In genomic region chr12:85474298-85475231, GRCm38 (mm10) we compare ENCODE assay signal across 8 mouse cellular contexts. TPM values are rescaled to one million over a fixed set of nuclear protein-coding genes. Genes with fewer than 3 reads are reported as not detected.
A peak's percentile ranks its signal among the peaks of the same experiment; 100 is the strongest.
DNase-seq lines count a peak whose midpoint lies in the region; ATAC-seq and TF ChIP-seq lines count a peak whose summit lies in the region.

No protein-coding gene starts in this region.

- TF ChIP-seq CTCF in ES-Bruce4 (IDR thresholded peaks at IDR 0.05; ENCODE audit: low read depth, low read length), result no peak
- TF ChIP-seq CTCF in bone marrow macrophage, adult 2 months (IDR thresholded peaks at IDR 0.05; ENCODE audit: low read depth, low read length), result no peak

- H3K4me1 ChIP-seq in ES-Bruce4 (ENCODE audit: control insufficient read depth, insufficient read depth, low read length), result peaks cover 3% of the 10 kb centered on the region
- peaks cover 21% of the 10 kb centered on the region for H3K4me1 ChIP-seq in bone marrow macrophage, adult 2 months (ENCODE audit: control insufficient read depth, insufficient read depth, low read length)
- H3K4me1 ChIP-seq in forebrain, embryonic 10.5 days, result peaks cover 56% of the 10 kb centered on the region
- peaks cover 27% of the 10 kb centered on the region for H3K4me1 ChIP-seq in lung, embryonic 16.5 days (replicated peaks; ENCODE audit: control insufficient read depth, insufficient read depth, low read length)

- H3K9me3 ChIP-seq in ES-Bruce4 (replicated peaks; ENCODE audit: control insufficient read depth, insufficient read depth, low read length, poor library complexity, severe bottlenecking), result no peaks in the 10 kb centered on the region
- no peaks in the 10 kb centered on the region for H3K9me3 ChIP-seq in forebrain, embryonic 10.5 days
- no peaks in the 10 kb centered on the region for H3K9me3 ChIP-seq in lung, embryonic 16.5 days (ENCODE audit: control insufficient read depth, low read length)

- H3K36me3 ChIP-seq in ES-Bruce4 (ENCODE audit: control insufficient read depth, insufficient read depth, low read length, poor library complexity, severe bottlenecking), result no peaks in the 10 kb centered on the region
- no peaks in the 10 kb centered on the region for H3K36me3 ChIP-seq in forebrain, embryonic 10.5 days (replicated peaks)
- no peaks in the 10 kb centered on the region for H3K36me3 ChIP-seq in lung, embryonic 16.5 days (ENCODE audit: control insufficient read depth, insufficient read depth, low read length)

- intact Hi-C loops in heart, postnatal 14 days (cut with DNase I), result loop anchor here (1.0 to 5.0 kb wide), 2 partner anchors 19 to 37 kb away; no protein-coding TSS in a partner anchor

- peaks cover 7% of the 10 kb centered on the region for H3K27me3 ChIP-seq in ES-Bruce4 (ENCODE audit: control insufficient read depth, insufficient read depth, low read length, poor library complexity, severe bottlenecking)
- H3K27me3 ChIP-seq in forebrain, embryonic 10.5 days (ENCODE audit: poor library complexity, severe bottlenecking), result peaks cover 76% of the 10 kb centered on the region
- peaks cover 18% of the 10 kb centered on the region for H3K27me3 ChIP-seq in lung, embryonic 16.5 days (ENCODE audit: control insufficient read depth, insufficient read depth, low read depth, low read length)

- peak; percentile 70 for DNase-seq in forebrain, embryonic 10.5 days (ENCODE audit: extremely low spot score, low spot score)
- DNase-seq in heart, postnatal 14 days, result peak; percentile 54 to 63
- peak; percentile 62 to 68 for DNase-seq in layer of hippocampus, postnatal 10 days (ENCODE audit: low spot score in 2 of 2)
- DNase-seq in retina, embryonic 14.5 days (ENCODE audit: low spot score), result peak; percentile 58
- no peak for DNase-seq in Muller cell, postnatal 12 days (ENCODE audit: inconsistent ontology term)

- H3K4me2 ChIP-seq in lung, embryonic 16.5 days (ENCODE audit: low read depth, low read length), result peak overlapping the region; percentile 89

- no peak for TF ChIP-seq POLR2A in ES-Bruce4 (IDR thresholded peaks at IDR 0.05; ENCODE audit: insufficient read depth, low read length)
- no peak for TF ChIP-seq POLR2A in bone marrow macrophage, adult 2 months (IDR thresholded peaks at IDR 0.05; ENCODE audit: borderline replicate concordance, low read depth, low read length)

- peak overlapping the region; percentile 56 for H3K4me3 ChIP-seq in ES-Bruce4 (ENCODE audit: low read depth, low read length)
- peak overlapping the region; percentile 75 for H3K4me3 ChIP-seq in bone marrow macrophage, adult 2 months (ENCODE audit: insufficient read depth, low read length)
- H3K4me3 ChIP-seq in forebrain, embryonic 10.5 days, result peak overlapping the region; percentile 59
- H3K4me3 ChIP-seq in lung, embryonic 16.5 days (ENCODE audit: low read length), result peak overlapping the region; percentile 57

- WGBS in forebrain, embryonic 10.5 days, result under 1% methylated on average over 49 of the region's 49 CpGs
- WGBS in lung, embryonic 16.5 days, result under 1% methylated on average over 49 of the region's 49 CpGs

- no peak overlapping the region for H3K27ac ChIP-seq in ES-Bruce4 (ENCODE audit: insufficient read depth, low read length)
- no peak overlapping the region for H3K27ac ChIP-seq in bone marrow macrophage, adult 2 months (ENCODE audit: insufficient read depth, low read depth, low read length)
- H3K27ac ChIP-seq in forebrain, embryonic 10.5 days, result peak overlapping the region; percentile 87; the same call in 1 of the 2 replicates
- peak overlapping the region; percentile 53 for H3K27ac ChIP-seq in lung, embryonic 16.5 days (ENCODE audit: low read length)

- peak; percentile 15; the same call in 1 of the 2 replicates for ATAC-seq in lung, embryonic 16.5 days (ENCODE audit: low read depth)

- H3K9ac ChIP-seq in ES-Bruce4 (ENCODE audit: low read depth, poor library complexity, severe bottlenecking), result peak overlapping the region; percentile 23
- H3K9ac ChIP-seq in lung, embryonic 16.5 days (ENCODE audit: low read length), result peak overlapping the region; percentile 71

- no peak for TF ChIP-seq EP300 in ES-Bruce4 (IDR thresholded peaks at IDR 0.05; ENCODE audit: insufficient read depth, low read depth, low read length)

RNA-seq across cellular contexts. Expression of gene Fos, which starts 0.9 kb away (rescaled TPM):
- polyA plus RNA-seq in ES-Bruce4 (2011; ENCODE audit: insufficient read depth, insufficient read length, low read depth, missing spikeins), result 4.8 and 7.3 TPM in 2 replicates
- 64.0 and 65.2 TPM in 2 replicates for polyA plus RNA-seq in bone marrow macrophage, adult 2 months (2012; ENCODE audit: insufficient read depth, insufficient read length, missing spikeins)
- 0.34 and 1.2 TPM in 2 replicates for polyA plus RNA-seq in forebrain, embryonic 10.5 days (2016; fragmentation: Nextera tagmentation; extraction: Ambion mirVana)
- total RNA-seq in heart, postnatal 14 days (2021), result 1 to 10 TPM; 4.3 to 5.0 TPM
- total RNA-seq in layer of hippocampus, postnatal 10 days (2021), result 1 to 10 TPM; 8.2 to 9.3 TPM
- 6.8 and 7.9 TPM in 2 replicates for polyA plus RNA-seq in lung, embryonic 16.5 days (2015; fragmentation: Nextera tagmentation; extraction: Ambion mirVana)

Comparison
In these comparisons a context has a peak if more than half of its experiments do, and no peak if none do; other contexts are left out.
1. H3K27ac ChIP-seq: peak in forebrain, embryonic 10.5 days (single experiment) and lung, embryonic 16.5 days (single experiment); none in ES-Bruce4 (single experiment) and bone marrow macrophage, adult 2 months (single experiment).
2. Peak in every context shown above with its lines, with median percentiles within 50 percentile points of each other: H3K4me3 ChIP-seq.